Mouse (Mus musculus) Muller cell, postnatal 12 days (primary cell): ENCODE measurements around the gene 1700029F12Rik.
A peak's percentile ranks its signal among the peaks of the same experiment; 100 is the strongest.
"Not testable (repeated sequence)": the region's sequence is repeated elsewhere in the genome, so short reads cannot be mapped to it uniquely, and the experiment has no call there.

ENCODE experiments used
- DNase-seq: peaks from one replicate; pipeline ENCODE4 v3.0.0-alpha.2; 2015; ENCODE audit errors: inconsistent ontology term

The 1700029F12Rik gene

DNA sequence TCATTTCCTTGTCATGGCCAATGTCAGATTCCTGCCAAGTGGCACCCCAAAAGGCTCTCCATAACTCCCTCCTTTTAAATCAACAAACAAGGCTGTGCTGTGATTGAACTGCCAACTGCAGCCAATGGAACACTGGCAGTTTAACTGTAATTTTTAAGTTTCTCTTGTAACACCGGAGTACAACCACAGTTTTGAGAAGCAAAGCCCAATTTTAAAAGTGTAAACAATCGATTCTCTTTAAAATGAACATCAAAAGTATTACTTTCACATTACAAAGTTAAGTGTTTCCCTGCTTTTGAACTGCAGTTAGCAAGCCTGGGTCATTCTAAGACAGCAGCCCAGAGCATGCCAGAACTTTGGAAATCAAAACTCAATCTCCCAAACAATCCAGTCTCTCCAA, at the start of gene 1700029F12Rik:
TSS of gene 1700029F12Rik (minus strand) at position 101 of the 400 bp plus-strand sequence.
- DNase-seq = no peak

DNA sequence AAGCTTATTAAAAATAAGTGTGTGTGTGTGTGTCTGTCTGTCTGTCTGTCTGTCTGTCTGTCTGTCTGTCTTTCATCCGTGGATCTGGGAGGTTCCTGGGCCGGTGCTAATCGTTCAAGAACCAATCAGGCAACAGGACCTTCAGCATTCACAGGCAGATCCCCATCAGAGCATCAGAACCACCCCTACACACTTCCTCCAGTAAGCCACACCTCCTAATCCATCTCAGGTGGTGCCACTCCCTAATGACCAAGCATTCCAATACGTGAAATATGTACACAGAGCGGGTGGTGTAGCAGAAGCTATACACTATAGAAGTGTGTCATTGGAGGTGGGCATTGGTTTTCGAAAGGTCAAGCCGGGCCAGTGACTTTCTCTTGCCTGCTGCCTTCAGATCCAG, 48.3 kb upstream of the 1700029F12Rik start:
- no peak for DNase-seq

- no peak for DNase-seq
Observed at GRCm38 (mm10) chr13:97080615-97081014, 46.5 kb upstream of the 1700029F12Rik start.

GRCm38 (mm10) chr13:97080201-97080600, 46.0 kb upstream of the 1700029F12Rik start:
- no peak for DNase-seq

- no peak for DNase-seq
Observed at GRCm38 (mm10) chr13:97077556-97077955, 43.4 kb upstream of the 1700029F12Rik start.

DNA sequence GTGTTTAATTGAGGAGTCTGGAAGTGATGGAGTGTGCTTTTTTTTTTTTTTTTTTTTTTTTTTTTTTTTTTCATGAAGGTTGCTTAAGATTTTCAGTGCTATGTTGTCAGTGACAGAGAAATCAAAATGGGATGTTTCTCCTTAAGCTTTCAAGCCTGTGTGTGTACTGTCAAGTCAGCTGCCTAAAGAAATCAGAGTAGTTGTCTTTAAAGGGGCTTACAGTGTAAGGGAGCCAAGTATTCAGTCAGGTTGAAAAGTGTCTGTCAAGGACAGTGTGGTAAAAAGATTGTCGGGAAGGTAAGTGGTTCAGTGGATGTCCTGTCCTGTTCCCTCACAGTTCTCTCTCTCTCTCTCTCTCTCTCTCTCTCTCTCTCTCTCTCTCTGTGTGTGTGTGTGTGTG, 39.3 kb upstream of the 1700029F12Rik start:
- peak; percentile 56 for DNase-seq

DNA sequence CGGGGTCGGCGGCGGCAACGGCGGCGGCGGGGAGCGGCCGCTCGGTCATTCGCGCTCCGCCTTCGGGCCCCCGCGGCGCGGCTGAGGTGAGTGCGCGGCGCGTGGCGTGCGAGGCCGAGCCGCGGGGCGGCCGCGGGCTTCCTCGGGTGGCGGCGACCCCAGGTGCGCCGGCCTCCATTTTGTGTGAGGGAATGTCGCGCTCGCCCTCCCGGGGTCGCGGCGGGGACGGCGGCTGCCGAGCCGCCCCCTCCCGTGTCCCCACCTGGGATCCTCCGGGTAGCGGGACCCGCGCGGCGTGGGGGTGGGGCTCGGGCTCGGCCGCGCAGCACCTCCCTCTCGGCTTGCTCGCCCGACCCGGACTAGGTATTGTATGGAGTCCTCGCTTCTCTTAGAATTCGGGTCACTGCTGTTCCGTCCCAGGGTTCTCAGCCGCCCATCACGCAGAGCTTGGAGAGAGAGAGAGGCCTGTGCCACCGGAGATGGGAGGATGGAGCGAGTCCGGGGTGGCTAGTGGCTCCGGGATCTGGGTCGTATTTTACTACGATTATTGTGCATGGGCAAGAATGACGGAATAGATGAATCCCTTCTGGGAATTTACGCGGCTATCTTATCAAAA, 37.6 kb upstream of the 1700029F12Rik start:
- DNase-seq = peak; percentile 74

DNA sequence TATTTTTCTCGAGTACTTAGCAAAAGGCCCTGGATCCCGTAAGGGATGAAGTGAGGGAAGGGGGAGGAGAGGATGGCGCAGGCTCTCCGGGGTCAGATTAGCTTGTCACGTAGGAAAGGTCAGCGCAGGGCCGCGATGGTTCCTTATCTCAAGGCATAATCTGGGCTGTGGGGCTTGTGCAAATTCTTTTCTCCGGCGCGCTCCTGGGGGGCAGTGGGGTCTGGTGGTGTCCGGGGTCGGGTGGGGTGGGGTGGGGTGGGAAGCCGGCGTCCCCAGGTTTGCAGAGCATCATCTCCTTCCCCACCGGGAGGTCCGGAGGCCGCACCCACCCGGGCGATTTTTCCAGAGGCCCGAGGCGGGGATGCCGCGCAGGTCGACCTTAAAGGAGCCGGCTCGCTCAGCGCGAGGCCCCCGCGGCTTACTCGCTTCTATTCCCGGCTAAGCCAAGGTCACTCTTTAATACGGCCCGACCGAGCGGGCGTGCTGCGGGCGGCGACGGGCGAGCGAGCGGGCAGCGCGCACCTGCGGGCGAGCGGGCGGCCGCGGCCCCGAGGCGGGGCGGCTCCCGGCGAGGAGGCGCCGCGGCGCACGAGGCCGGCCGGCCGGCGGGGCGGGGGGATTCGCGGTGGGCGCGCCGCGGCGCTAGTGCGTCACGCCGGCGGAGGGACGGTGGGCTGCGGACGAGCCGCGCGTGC, 36.9 kb upstream of the 1700029F12Rik start:
- DNase-seq = no peak

DNA sequence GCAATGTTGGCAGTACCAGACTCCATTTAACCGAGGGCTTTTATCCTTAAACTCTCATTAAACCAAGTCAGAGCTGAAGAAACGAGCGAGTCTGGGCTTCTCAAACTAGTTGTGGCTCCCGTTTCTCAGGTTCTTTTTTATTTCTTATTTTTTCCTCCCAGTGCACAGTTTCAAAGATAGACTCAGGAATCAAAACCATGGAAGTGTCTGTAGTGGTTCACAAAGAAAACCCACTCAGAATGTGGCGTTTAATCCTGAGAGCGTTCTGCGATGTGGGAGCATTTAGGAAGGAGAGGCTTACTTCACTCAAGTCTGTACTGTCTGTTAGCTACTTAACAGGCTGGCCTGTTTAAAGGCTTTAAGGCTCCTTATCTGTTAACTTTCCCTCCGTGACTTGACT, 34.0 kb upstream of the 1700029F12Rik start:
- DNase-seq = no peak

DNA sequence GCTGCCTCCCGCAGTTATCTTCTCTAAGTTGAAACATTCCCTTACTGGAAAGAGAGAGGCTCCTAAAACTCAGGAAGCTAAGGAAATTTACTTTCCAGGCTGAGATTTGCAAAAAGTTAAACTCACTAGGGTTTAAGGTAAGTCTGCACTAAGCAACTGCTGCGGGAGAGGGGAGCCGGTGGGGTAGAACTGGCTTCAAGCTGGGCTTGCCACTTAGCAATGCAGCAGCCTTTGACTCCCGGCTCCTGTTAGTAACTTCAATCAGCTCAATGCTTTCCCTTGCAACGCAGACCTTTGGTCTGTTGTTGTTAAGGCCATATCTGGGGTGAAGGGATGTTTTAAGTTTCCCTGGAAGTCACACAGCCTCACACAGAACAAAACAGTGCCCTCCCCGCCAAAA, 33.5 kb upstream of the 1700029F12Rik start:
- DNase-seq = no peak

- DNase-seq = no peak
Observed at GRCm38 (mm10) chr13:97066649-97067550, 32.7 kb upstream of the 1700029F12Rik start, which contains the start of gene Fam169a. Gene Fam169a (plus strand): TSS chr13:97067286.

DNA sequence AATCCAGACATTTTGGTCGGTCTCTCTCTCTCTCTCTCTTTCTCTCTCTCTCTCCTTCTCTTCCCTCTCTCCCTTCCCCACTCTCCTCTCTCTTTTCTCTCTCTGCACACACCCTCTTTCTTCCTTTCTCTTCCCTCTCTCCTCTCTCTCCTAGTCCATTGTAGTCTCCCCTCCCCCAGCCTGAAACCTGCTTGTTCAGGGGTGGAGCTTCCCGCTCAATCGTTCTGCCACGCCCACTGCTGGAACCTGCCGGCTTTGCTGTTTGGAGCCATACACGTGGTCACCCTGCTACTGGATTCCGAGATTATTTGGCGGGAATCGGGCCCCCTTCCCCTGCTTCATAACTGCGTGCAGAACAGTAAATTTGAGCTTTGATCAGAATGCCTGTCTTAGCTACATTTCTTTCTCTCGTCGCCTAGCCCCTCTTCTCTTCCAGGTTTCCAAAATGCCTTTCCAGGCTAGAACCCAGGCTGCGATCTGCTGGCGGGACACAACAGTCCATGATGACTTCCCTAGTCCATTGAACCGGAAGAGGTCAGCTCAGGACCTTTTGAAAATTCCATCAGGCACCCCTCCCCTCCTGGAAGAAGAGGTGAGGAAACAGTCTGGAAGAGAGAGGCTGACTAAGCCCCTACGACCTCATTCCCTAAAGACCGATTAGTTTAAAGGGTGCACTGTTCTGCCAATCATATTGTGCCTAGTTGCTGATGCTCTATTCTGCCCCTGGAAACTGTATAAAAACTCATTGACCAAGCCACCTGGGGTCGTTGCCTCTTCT, 30.9 kb upstream of the 1700029F12Rik start:
- DNase-seq = not testable (repeated sequence)

DNA sequence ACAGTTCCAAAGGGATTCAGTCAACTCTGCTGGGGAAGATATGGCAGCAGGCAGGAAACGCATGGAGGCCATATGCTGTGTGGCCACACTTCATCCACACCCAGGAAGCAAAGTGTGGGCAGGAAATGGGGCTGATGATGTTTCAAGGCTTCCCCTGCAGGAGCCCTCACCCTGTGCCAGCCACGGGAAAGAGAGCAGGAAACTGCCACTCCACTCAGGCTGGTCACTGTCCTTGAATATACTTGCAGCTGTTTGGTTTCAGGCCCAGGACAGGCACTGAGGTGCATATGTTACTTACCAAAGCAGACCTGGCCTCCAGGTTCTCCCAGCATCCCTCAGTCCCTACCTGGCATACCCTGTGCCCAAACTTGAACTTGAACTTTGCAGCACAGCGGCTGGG, 30.3 kb upstream of the 1700029F12Rik start:
- no peak for DNase-seq

GRCm38 (mm10) chr13:97063431-97063830, 29.3 kb upstream of the 1700029F12Rik start:
- no peak for DNase-seq

GRCm38 (mm10) chr13:97062151-97062550, 28.0 kb upstream of the 1700029F12Rik start:
- no peak for DNase-seq

DNA sequence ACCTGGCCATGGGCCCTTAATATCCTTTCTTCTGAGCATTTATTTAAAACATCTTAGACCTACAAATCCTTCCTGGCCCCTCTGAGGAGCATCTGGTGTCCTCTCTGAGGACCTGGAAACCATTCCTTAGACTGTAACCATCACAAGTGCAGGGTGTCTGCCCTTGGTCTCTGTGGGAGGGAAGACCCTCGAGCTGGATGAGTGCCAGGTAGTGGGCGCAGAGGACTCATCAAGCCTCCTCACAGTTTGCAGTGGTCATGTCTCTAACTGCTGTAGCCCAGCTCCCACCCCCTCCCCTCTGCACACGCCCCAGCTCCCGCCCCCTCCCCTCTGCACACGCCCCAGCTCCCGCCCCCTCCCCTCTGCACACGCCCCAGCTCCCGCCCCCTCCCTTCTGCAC, 26.2 kb upstream of the 1700029F12Rik start:
- no peak for DNase-seq

- no peak for DNase-seq
Observed at GRCm38 (mm10) chr13:97059746-97060145, 25.6 kb upstream of the 1700029F12Rik start.

GRCm38 (mm10) chr13:97057817-97058216, 23.7 kb upstream of the 1700029F12Rik start:
- DNase-seq = no peak

DNA sequence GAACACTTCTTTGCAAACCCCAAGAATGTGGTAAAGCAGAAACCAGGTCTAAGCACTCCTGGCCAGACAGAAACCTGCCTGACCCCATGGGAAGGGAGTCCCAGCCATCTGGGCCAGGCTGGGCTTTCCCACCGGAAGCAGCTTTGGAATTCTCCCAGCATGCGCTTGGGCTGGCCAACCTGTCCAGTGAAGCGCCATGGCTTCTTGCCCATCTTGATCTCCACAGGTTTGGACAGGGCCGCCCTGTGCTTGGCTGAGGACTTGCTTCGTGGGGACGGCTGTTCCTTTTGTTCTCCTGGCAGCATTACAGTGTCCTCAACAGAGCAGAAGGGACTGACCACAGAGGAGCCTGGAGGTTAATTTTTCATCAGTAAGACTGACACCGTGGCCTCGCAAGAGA, 19.7 kb upstream of the 1700029F12Rik start:
- DNase-seq = peak; percentile 82

GRCm38 (mm10) chr13:97052667-97053066, 18.5 kb upstream of the 1700029F12Rik start:
- peak; percentile 79 for DNase-seq

- DNase-seq = peak; percentile 84
Observed at GRCm38 (mm10) chr13:97051158-97051557, 17.0 kb upstream of the 1700029F12Rik start.

GRCm38 (mm10) chr13:97030075-97030474, 4.1 kb downstream of the 1700029F12Rik start:
- no peak for DNase-seq
